Mouse (Mus musculus): Measurements from ENCODE around the gene Hat1. TPM values are rescaled to one million over a fixed set of nuclear protein-coding genes. Genes with fewer than 3 reads are reported as not detected.

Gene Hat1
- 0.75 and 2.3 TPM in 2 replicates for polyA plus RNA-seq (2012; ENCODE audit: low replicate concordance)

DNA sequence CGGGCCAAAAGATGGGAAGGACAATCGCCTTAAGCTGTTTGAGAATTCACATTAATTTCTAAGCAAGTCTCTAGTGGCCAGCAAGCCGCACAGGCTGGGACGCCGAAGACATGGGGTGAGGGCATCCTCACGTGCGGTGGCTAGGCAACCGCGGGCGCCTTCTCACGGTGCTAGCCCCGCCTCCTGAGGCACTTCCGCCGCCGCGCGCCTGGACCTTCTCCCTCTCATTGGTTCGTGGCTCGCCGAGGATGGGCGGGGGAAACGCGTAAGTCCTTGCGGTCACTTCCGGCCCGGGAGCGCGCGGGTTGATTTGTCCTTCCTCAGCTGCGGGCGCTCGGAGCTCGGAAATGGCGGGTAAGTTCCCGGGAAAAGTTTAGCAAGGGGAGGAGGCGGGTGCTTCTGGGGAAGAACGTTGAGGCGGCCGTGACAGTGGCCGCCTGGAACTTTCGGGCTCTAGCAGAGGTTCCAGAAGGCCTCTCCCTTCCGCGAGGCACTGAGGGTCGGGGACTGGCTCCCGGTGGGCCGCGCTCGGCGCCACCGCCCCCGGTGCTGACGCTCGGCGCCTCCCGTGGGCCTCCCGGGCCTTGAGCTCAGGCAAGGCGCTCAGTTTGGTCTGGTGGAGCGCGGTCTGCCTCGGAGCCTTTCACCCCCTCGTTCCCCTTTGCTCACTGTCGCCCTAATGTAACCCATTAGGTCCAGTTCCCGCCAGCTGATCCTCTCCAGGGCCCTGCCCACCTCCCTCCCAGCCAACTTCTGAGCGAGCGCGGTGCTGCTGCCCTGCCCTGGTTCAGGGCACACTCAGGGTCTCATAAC is at the start of gene Hat1:
Gene Hat1, plus strand, starts transcription at position 8 of the 813 bp plus-strand sequence.

DNA sequence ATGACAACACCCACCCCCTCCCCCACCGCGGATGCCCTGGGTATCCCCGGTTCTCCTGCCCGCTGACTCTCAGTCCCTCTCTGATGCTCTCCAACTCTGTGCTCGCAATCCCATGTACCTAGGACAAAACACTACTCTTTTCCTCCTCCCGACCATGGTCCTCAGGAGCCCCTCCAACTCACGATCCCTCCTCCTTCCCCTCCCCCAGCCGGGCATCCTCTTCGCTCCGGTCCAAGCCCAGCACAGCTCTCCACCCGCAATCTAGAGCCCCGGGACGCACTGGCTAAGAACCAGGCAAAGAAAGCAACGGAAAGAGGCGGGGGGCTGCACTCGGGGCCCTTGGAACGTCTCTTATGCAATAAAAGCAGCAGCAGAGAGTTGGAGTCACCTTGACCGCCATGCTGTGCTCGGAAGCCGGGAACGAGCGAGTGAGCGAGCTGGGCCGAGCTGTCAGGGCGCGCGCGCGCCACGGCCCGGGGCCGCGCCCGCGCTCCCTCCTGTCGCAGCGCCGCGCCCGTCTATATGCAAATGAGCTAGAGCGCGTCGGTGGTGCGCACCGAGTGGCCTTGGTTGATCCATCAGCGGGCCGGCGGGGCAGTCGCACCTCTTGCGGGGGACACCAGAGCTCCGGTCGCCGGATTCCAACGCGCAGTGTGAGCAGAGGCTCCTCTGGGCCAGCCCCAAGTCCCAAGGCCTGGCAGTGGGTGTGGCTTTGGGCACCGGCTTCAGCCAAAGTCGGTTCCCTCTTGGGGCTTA is 21.5 kb upstream of the Hat1 start, which contains the start of gene Slc25a12:
Gene Slc25a12, minus strand, starts transcription at position 625 of the 756 bp plus-strand sequence.

DNA sequence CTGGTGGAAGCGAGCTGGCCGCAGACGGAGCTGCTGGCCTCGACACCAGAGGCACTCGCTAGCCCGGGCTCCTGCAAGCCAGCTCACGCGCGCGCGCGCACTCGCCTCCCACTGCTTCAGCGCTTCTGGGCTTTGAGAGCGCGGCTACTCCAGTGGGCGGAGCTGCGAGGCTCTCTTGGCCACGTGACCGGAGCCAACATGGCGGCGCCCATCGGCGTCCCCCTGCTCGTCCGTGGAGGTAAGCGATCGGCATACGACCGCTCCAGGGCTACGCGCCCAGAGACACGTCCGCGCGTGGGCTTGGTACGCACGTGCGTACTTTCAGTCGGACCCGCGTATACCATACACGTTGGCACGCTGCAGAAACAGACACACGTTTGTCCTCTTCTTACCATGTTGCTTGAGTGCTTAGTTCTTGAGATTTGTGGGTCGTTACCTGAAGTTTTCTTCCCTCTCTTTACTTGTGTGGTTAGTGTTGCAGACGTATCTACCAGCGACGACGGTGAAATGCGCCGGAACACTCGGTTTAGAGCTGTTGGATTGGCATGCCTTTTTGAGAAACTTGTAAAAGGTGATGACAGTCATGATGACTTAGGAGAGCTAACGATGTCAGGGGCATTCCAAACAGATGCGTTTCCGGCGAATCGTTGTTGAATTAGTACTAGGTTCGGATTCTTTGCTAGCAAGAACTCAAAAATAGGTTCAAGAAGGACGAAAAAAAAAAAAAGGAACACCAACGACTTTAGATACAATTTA is 64.6 kb downstream of the Hat1 start, which contains the start of gene Metap1d:
Gene Metap1d, plus strand, starts transcription at position 116 of the 756 bp plus-strand sequence.

Other genes with a start within 250 kb of the Hat1 start
- 2.0 and 9.6 TPM in 2 replicates for gene Dync1i2, start 177.3 kb upstream of the Hat1 start, polyA plus RNA-seq (2012; ENCODE audit: low replicate concordance)
- 6.0 and 11.9 TPM in 2 replicates for gene Slc25a12, start 21.2 kb upstream of the Hat1 start, polyA plus RNA-seq (2012; ENCODE audit: low replicate concordance)
- gene Metap1d, start 64.3 kb downstream of the Hat1 start, polyA plus RNA-seq (2012; ENCODE audit: low replicate concordance), result 3.4 and 15.3 TPM in 2 replicates
- not detected in 2 replicates for gene Dlx1, start 139.2 kb downstream of the Hat1 start, polyA plus RNA-seq (2012; ENCODE audit: low replicate concordance)
- not detected in 2 replicates for gene Dlx2, start 157.8 kb downstream of the Hat1 start, polyA plus RNA-seq (2012; ENCODE audit: low replicate concordance)

All from hematopoietic multipotent progenitor cell, adult 10-12 weeks (in vitro differentiated cells).